Mouse (Mus musculus) heart, embryonic 11.5 days (tissue): ENCODE data around the gene Abce1. TPM values are rescaled to one million over a fixed set of nuclear protein-coding genes. Genes with fewer than 3 reads are reported as not detected.
A peak's percentile ranks its signal among the peaks of the same experiment; 100 is the strongest.
"Not testable (repeated sequence)": the region's sequence is repeated elsewhere in the genome, so short reads cannot be mapped to it uniquely, and the experiment has no call there.

Experiments
- ATAC-seq: fragments of 200-750 bp; cut with Nextera tagmentation; replicated peaks from 2 replicates; pipeline ENCODE4 v1.8.0; 2017; ENCODE audit warnings: moderate library complexity; ENCODE audit not compliant: insufficient number of reproducible peaks, low FRiP score, low TSS enrichment
- H3K27ac ChIP-seq: fragments of 300-500 bp; sonication (generic); 2 replicates; pipeline ENCODE4 v1.5.1; 2014; ENCODE audit warnings: mild to moderate bottlenecking, low read depth, low read length
- H3K27me3 ChIP-seq: fragments of 300-500 bp; sonication (generic); 2 replicates; pipeline ENCODE4 v1.6.1; 2014; ENCODE audit warnings: mild to moderate bottlenecking, low read length, mixed read lengths; ENCODE audit not compliant: control insufficient read depth, insufficient read depth
- H3K36me3 ChIP-seq: fragments of 300-500 bp; sonication (generic); 2 replicates; pipeline ENCODE4 v1.6.1; 2014; ENCODE audit warnings: mild to moderate bottlenecking, low read length, moderate library complexity, mixed read lengths; ENCODE audit not compliant: control insufficient read depth, insufficient read depth
- H3K4me1 ChIP-seq: fragments of 300-500 bp; sonication (generic); 2 replicates; pipeline ENCODE4 v1.6.1; 2014; ENCODE audit warnings: low read length; ENCODE audit not compliant: control insufficient read depth, insufficient read depth
- H3K4me2 ChIP-seq: fragments of 300-500 bp; sonication (generic); 2 replicates; pipeline ENCODE4 v1.6.1; 2014; ENCODE audit warnings: mild to moderate bottlenecking, moderate library complexity
- H3K4me3 ChIP-seq: fragments of 300-500 bp; sonication (generic); 2 replicates; pipeline ENCODE4 v1.5.1; 2014; ENCODE audit warnings: low read depth, low read length
- H3K9ac ChIP-seq: fragments of 300-500 bp; sonication (generic); 2 replicates; pipeline ENCODE4 v1.6.1; 2014; ENCODE audit warnings: mild to moderate bottlenecking, low read depth, low read length, moderate library complexity
- H3K9me3 ChIP-seq: fragments of 300-500 bp; sonication (generic); replicated peaks from 2 replicates; pipeline ENCODE4 v1.6.1; 2016; ENCODE audit warnings: low read length; ENCODE audit not compliant: control insufficient read depth
- WGBS: fragments of 180-500 bp; shearing (Covaris S2); extraction: QIAGEN DNeasy Blood & Tissue Kit; methylation state at CpG from one replicate; pipeline ENCODE4 v1.1.7; 2014; ENCODE audit not compliant: insufficient replicate concordance; 5-methylcytosine and 5-hydroxymethylcytosine counted together
- polyA plus RNA-seq: library from polyadenylated mRNA; unstranded; fragments of >200 nt; fragmentation: Nextera tagmentation; extraction: Ambion mirVana; gene quantifications from 2 replicates; pipeline ENCODE4 v1.2.1, GENCODE M21; 2014

Gene Abce1
- polyA plus RNA-seq, 1 experiment from 2014 or later: 88.0 TPM

- Histone ChIP-seq H3K4me3 (no peak overlapping the region), H3K36me3 (peaks cover 8% of the 10 kb centered on the region), H3K27ac (no peak overlapping the region), H3K4me1 (no peaks in the 10 kb centered on the region), H3K9me3 (no peaks in the 10 kb centered on the region), H3K27me3 (no peaks in the 10 kb centered on the region), H3K9ac (no peak overlapping the region), H3K4me2 (no peak overlapping the region)
- no peak for ATAC-seq
- WGBS: 89% methylated on average over 4 of the region's 4 CpGs
These were observed 35.1 kb downstream of the Abce1 start for GRCm38 (mm10) chr8:79676461-79676860.

GRCm38 (mm10) chr8:79658715-79659114 is 52.8 kb downstream of the Abce1 start:
- not testable (repeated sequence) for H3K4me2 ChIP-seq, H3K4me1 ChIP-seq, H3K27me3 ChIP-seq, ATAC-seq, H3K4me3 ChIP-seq, H3K9ac ChIP-seq, H3K27ac ChIP-seq, H3K9me3 ChIP-seq
- 87% methylated on average over 4 of the region's 4 CpGs for WGBS
- peaks cover 21% of the 10 kb centered on the region for H3K36me3 ChIP-seq

- WGBS: 80% methylated on average over 4 of the region's 4 CpGs
- no peak overlapping the region for H3K9ac ChIP-seq
- ATAC-seq: no peak
- no peaks in the 10 kb centered on the region for H3K9me3 ChIP-seq
- no peak overlapping the region for H3K27ac ChIP-seq
- no peak overlapping the region for H3K4me2 ChIP-seq
- H3K36me3 ChIP-seq: peaks cover 15% of the 10 kb centered on the region; the same call in 1 of the 2 replicates
- no peaks in the 10 kb centered on the region for H3K27me3 ChIP-seq
- H3K4me1 ChIP-seq: no peaks in the 10 kb centered on the region
- H3K4me3 ChIP-seq: no peak overlapping the region
These were observed 57.8 kb downstream of the Abce1 start for GRCm38 (mm10) chr8:79653736-79654135.

GRCm38 (mm10) chr8:79650158-79650814 is 61.3 kb downstream of the Abce1 start:
- no peak overlapping the region for H3K4me2 ChIP-seq
- no peaks in the 10 kb centered on the region for H3K9me3 ChIP-seq
- peaks cover 16% of the 10 kb centered on the region; the same call in 1 of the 2 replicates for H3K36me3 ChIP-seq
- H3K4me3 ChIP-seq: no peak overlapping the region
- no peaks in the 10 kb centered on the region for H3K4me1 ChIP-seq
- WGBS: 83% methylated on average over 1 of the region's 1 CpGs
- no peaks in the 10 kb centered on the region for H3K27me3 ChIP-seq
- H3K9ac ChIP-seq: no peak overlapping the region
- ATAC-seq: no peak
- no peak overlapping the region for H3K27ac ChIP-seq

- Histone ChIP-seq H3K9me3 (no peaks in the 10 kb centered on the region), H3K9ac (no peak overlapping the region), H3K4me1 (no peaks in the 10 kb centered on the region), H3K4me2 (no peak overlapping the region), H3K4me3 (no peak overlapping the region), H3K36me3 (peaks cover 19% of the 10 kb centered on the region), H3K27me3 (no peaks in the 10 kb centered on the region), H3K27ac (no peak overlapping the region)
- no peak for ATAC-seq
- 93% methylated on average over 4 of the region's 4 CpGs for WGBS
These were observed 62.0 kb downstream of the Abce1 start for GRCm38 (mm10) chr8:79649569-79649968.

- H3K9ac ChIP-seq: peak overlapping the region; percentile 97
- peak overlapping the region; percentile 76 for H3K4me2 ChIP-seq
- peak overlapping the region; percentile 67 for H3K27ac ChIP-seq
- peaks cover 6% of the 10 kb centered on the region for H3K36me3 ChIP-seq
- no peaks in the 10 kb centered on the region for H3K9me3 ChIP-seq
- H3K4me3 ChIP-seq: peak overlapping the region; percentile 98
- no peak for ATAC-seq
- no peaks in the 10 kb centered on the region for H3K27me3 ChIP-seq
- 7% methylated on average over 1 of the region's 1 CpGs for WGBS
- peaks cover 19% of the 10 kb centered on the region for H3K4me1 ChIP-seq
These were observed 70.4 kb downstream of the Abce1 start for GRCm38 (mm10) chr8:79641119-79641518.

- H3K4me1 ChIP-seq: peaks cover 19% of the 10 kb centered on the region
- WGBS: under 1% methylated on average over 93 of the region's 103 CpGs
- H3K4me2 ChIP-seq: peak within 1 kb of the TSS; percentile 76
- H3K27me3 ChIP-seq: no peaks in the 10 kb centered on the region
- ATAC-seq: peak; percentile 55
- H3K4me3 ChIP-seq: peak within 1 kb of the TSS; percentile 98
- peak within 1 kb of the TSS; percentile 98 for H3K27ac ChIP-seq
- H3K36me3 ChIP-seq: no peaks in the 10 kb centered on the region
- 0 out of 2 replicates have a peak, but pooled peaks cover 2% of the 10 kb centered on the region for H3K9me3 ChIP-seq
- H3K9ac ChIP-seq: peak within 1 kb of the TSS; percentile 97
These were observed 71.7 kb downstream of the Abce1 start, which contains the start of gene Otud4 for GRCm38 (mm10) chr8:79639586-79640451. Gene Otud4 (plus strand): TSS chr8:79639618.

GRCm38 (mm10) chr8:79638707-79639549 is 72.6 kb downstream of the Abce1 start:
- no peaks in the 10 kb centered on the region for H3K27me3 ChIP-seq
- H3K9me3 ChIP-seq: 0 out of 2 replicates have a peak, but pooled peaks cover 4% of the 10 kb centered on the region
- H3K4me2 ChIP-seq: peak overlapping the region; percentile 76
- ATAC-seq: peak; percentile 99
- H3K36me3 ChIP-seq: no peaks in the 10 kb centered on the region
- peaks cover 16% of the 10 kb centered on the region for H3K4me1 ChIP-seq
- H3K9ac ChIP-seq: peak overlapping the region; percentile 97
- H3K27ac ChIP-seq: peak overlapping the region; percentile 98
- H3K4me3 ChIP-seq: peak overlapping the region; percentile 98
- WGBS: under 1% methylated on average over 77 of the region's 77 CpGs
